ENCODE assay signal across 8 mouse cellular contexts in genomic region chr4:155759862-155760612, GRCm38 (mm10). TPM values are rescaled to one million over a fixed set of nuclear protein-coding genes. Genes with fewer than 3 reads are reported as not detected.
A peak's percentile ranks its signal among the peaks of the same experiment; 100 is the strongest.
DNase-seq lines count a peak whose midpoint lies in the region; ATAC-seq and TF ChIP-seq lines count a peak whose summit lies in the region.

No protein-coding gene starts in this region.

- TF ChIP-seq POLR2A in limb, embryonic 14.5 days (IDR thresholded peaks at IDR 0.05; ENCODE audit: borderline replicate concordance, extremely low read depth, insufficient read depth, insufficient read length), result no peak
- no peak for TF ChIP-seq POLR2A in myocyte (IDR thresholded peaks at IDR 0.05; ENCODE audit: insufficient read length, low read depth)

- no peaks in the 10 kb centered on the region for H3K9me3 ChIP-seq in heart, postnatal 0 days (replicated peaks; ENCODE audit: control insufficient read depth, low read length)
- H3K9me3 ChIP-seq in limb, embryonic 14.5 days (ENCODE audit: control insufficient read depth, low read length), result no peaks in the 10 kb centered on the region

- TF ChIP-seq CTCF in layer of hippocampus, adult 2 months (conservative IDR thresholded peaks at IDR 0.05), result peak; percentile 73
- TF ChIP-seq CTCF in heart, postnatal 0 days (IDR thresholded peaks at IDR 0.05; ENCODE audit: low read depth), result peak; percentile 37

- H3K79me2 ChIP-seq in myocyte (ENCODE audit: control insufficient read depth, insufficient read depth), result peaks cover 42% of the 10 kb centered on the region

- H3K36me3 ChIP-seq in heart, postnatal 0 days (replicated peaks; ENCODE audit: control insufficient read depth, insufficient read depth, low read length), result peaks cover 27% of the 10 kb centered on the region
- peaks cover 24% of the 10 kb centered on the region for H3K36me3 ChIP-seq in limb, embryonic 14.5 days (ENCODE audit: control insufficient read depth, insufficient read depth, low read length)
- H3K36me3 ChIP-seq in myocyte (ENCODE audit: control insufficient read depth, insufficient read depth), result peaks cover 7% of the 10 kb centered on the region

- peak overlapping the region; percentile 94 for H3K4me2 ChIP-seq in heart, postnatal 0 days (ENCODE audit: low read depth, low read length)
- H3K4me2 ChIP-seq in limb, embryonic 14.5 days (replicated peaks; ENCODE audit: low read depth, low read length, severe bottlenecking), result peak overlapping the region; percentile 90
- peak overlapping the region; percentile 90 for H3K4me2 ChIP-seq in myocyte (ENCODE audit: low read depth)

- H3K27me3 ChIP-seq in heart, postnatal 0 days (ENCODE audit: control insufficient read depth, insufficient read depth, low read length), result no peaks in the 10 kb centered on the region
- H3K27me3 ChIP-seq in limb, embryonic 14.5 days (ENCODE audit: control insufficient read depth, insufficient read depth, low read length), result no peaks in the 10 kb centered on the region
- no peaks in the 10 kb centered on the region for H3K27me3 ChIP-seq in myocyte (ENCODE audit: control insufficient read depth, insufficient read depth, insufficient read length)

- no peak for TF ChIP-seq EP300 in heart, postnatal 0 days (IDR thresholded peaks at IDR 0.05; ENCODE audit: low read depth)

- peak; percentile 2; the same call in 1 of the 2 replicates for ATAC-seq in heart, postnatal 0 days (ENCODE audit: insufficient read depth, low read depth)
- no peak for ATAC-seq in limb, embryonic 14.5 days (ENCODE audit: low FRiP score, low read depth)

- peak overlapping the region; percentile 66 for H3K9ac ChIP-seq in heart, postnatal 0 days (replicated peaks; ENCODE audit: low read depth, low read length)
- peak overlapping the region; percentile 86 for H3K9ac ChIP-seq in limb, embryonic 14.5 days (ENCODE audit: low read depth, low read length, severe bottlenecking)

- no peak for DNase-seq in layer of hippocampus, adult 2 months (ENCODE audit: low spot score in 2 of 2)
- DNase-seq in layer of hippocampus, adult 9-11 months, result no peak
- peak; percentile 75 for DNase-seq in ZHBTc4 (ENCODE audit: low read depth, low spot score)
- peak; percentile 49 for DNase-seq in heart, postnatal 0 days (ENCODE audit: low spot score)
- peak; percentile 64 for DNase-seq in limb, embryonic 14.5 days (ENCODE audit: low spot score)
- DNase-seq in right cerebral cortex, postnatal 25 days, result no peak
- no peak for DNase-seq in gastrocnemius, adult 8-10 months (ENCODE audit: low spot score in 2 of 2)

- peak overlapping the region; percentile 76 for H3ac ChIP-seq in myocyte (ENCODE audit: control insufficient read depth, insufficient read length)

- H3K4me3 ChIP-seq in layer of hippocampus, adult 2 months, result peak overlapping the region; percentile 88
- peak overlapping the region; percentile 66 for H3K4me3 ChIP-seq in heart, postnatal 0 days (ENCODE audit: low read depth, low read length)
- H3K4me3 ChIP-seq in limb, embryonic 14.5 days (replicated peaks; ENCODE audit: low read length), result peak overlapping the region; percentile 74
- H3K4me3 ChIP-seq in myocyte, result peak overlapping the region; percentile 70

- H3K4me1 ChIP-seq in heart, postnatal 0 days (ENCODE audit: control insufficient read depth, insufficient read depth), result peaks cover 36% of the 10 kb centered on the region
- H3K4me1 ChIP-seq in limb, embryonic 14.5 days (ENCODE audit: control insufficient read depth, insufficient read depth, low read length), result peaks cover 8% of the 10 kb centered on the region

- WGBS in heart, postnatal 0 days, result 1% methylated on average over 10 of the region's 10 CpGs
- 1% methylated on average over 10 of the region's 10 CpGs for WGBS in limb, embryonic 14.5 days

- peak overlapping the region; percentile 87 for H3K27ac ChIP-seq in layer of hippocampus, adult 2 months
- peak overlapping the region; percentile 80 for H3K27ac ChIP-seq in heart, postnatal 0 days (ENCODE audit: low read depth)
- no peak overlapping the region for H3K27ac ChIP-seq in limb, embryonic 14.5 days (replicated peaks; ENCODE audit: low read depth, low read length)

TF ChIP-seq in myocyte, 11 proteins besides CTCF, POLR2A, EP300 and RAD21:
- TF ChIP-seq POLR2AphosphoS2 (IDR thresholded peaks at IDR 0.05; ENCODE audit: insufficient read length, low read depth), result no peak
- no peak for TF ChIP-seq E2F4 (IDR thresholded peaks at IDR 0.05; ENCODE audit: insufficient read depth)
- TF ChIP-seq SRF (IDR thresholded peaks at IDR 0.05; ENCODE audit: control insufficient read depth, insufficient read length, low read depth), result no peak
- TF ChIP-seq MYOD1 (IDR thresholded peaks at IDR 0.05; ENCODE audit: control insufficient read depth in 1 of 3, insufficient read length in 2 of 3, low read depth in 2 of 3), result peak in 1 of 3 experiments; percentile 1

RNA-seq across cellular contexts. Expression of gene Atad3a, which starts 0.9 kb away (rescaled TPM):
- 10 to 100 TPM; 49.9 to 51.4 TPM for total RNA-seq in layer of hippocampus, adult 2 months (2021)
- total RNA-seq in heart, postnatal 0 days (2014; rRNA removed; ENCODE audit: low replicate concordance), result 123 and 128 TPM in 2 replicates
- polyA plus RNA-seq in heart, postnatal 0 days (2015; fragmentation: Nextera tagmentation; extraction: Ambion mirVana), result 85.3 and 99.3 TPM in 2 replicates
- polyA plus RNA-seq in limb, embryonic 14.5 days (2012; rRNA removed), result 117 and 135 TPM in 2 replicates
- polyA plus RNA-seq in limb, embryonic 14.5 days (2014; fragmentation: Nextera tagmentation; extraction: Ambion mirVana), result 84.8 and 85.2 TPM in 2 replicates
- 60.9 TPM for polyA plus RNA-seq in myocyte (2012; fragmentation: generic; extraction: Trizol)
- 10 to 100 TPM; 23.8 to 25.1 (median 23.9) TPM for total RNA-seq in gastrocnemius, adult 8-10 months (2022)

RNA-seq across cellular contexts. Expression of gene Vwa1, which starts 14.5 kb away (rescaled TPM):
- total RNA-seq in layer of hippocampus, adult 2 months (2021), result 1 to 10 TPM; 9.6 to 9.8 TPM
- total RNA-seq in heart, postnatal 0 days (2014; rRNA removed; ENCODE audit: low replicate concordance), result 15.5 and 20.0 TPM in 2 replicates
- polyA plus RNA-seq in heart, postnatal 0 days (2015; fragmentation: Nextera tagmentation; extraction: Ambion mirVana), result 7.1 and 7.5 TPM in 2 replicates
- 12.4 and 14.9 TPM in 2 replicates for polyA plus RNA-seq in limb, embryonic 14.5 days (2012; rRNA removed)
- polyA plus RNA-seq in limb, embryonic 14.5 days (2014; fragmentation: Nextera tagmentation; extraction: Ambion mirVana), result 11.9 and 13.9 TPM in 2 replicates
- 3.2 TPM for polyA plus RNA-seq in myocyte (2012; fragmentation: generic; extraction: Trizol)
- total RNA-seq in gastrocnemius, adult 8-10 months (2022), result 1 to 10 TPM; 4.0 to 8.9 (median 6.2) TPM

RNA-seq across cellular contexts. Expression of gene Tmem240, which starts 25.4 kb away (rescaled TPM):
- 10 to 100 TPM; 32.7 to 39.0 TPM for total RNA-seq in layer of hippocampus, adult 2 months (2021)
- total RNA-seq in heart, postnatal 0 days (2014; rRNA removed; ENCODE audit: low replicate concordance), result 0.57 and 1.7 TPM in 2 replicates
- polyA plus RNA-seq in heart, postnatal 0 days (2015; fragmentation: Nextera tagmentation; extraction: Ambion mirVana), result 0.41 and 0.48 TPM in 2 replicates
- 3.7 and 4.0 TPM in 2 replicates for polyA plus RNA-seq in limb, embryonic 14.5 days (2012; rRNA removed)
- polyA plus RNA-seq in limb, embryonic 14.5 days (2014; fragmentation: Nextera tagmentation; extraction: Ambion mirVana), result 0.88 and 1.1 TPM in 2 replicates
- polyA plus RNA-seq in myocyte (2012; fragmentation: generic; extraction: Trizol), result 1.2 TPM
- under 1 TPM; 0.19 to 0.62 (median 0.37) TPM for total RNA-seq in gastrocnemius, adult 8-10 months (2022)

RNA-seq across cellular contexts. Expression of gene Tmem88b, which starts 25.6 kb away (rescaled TPM):
- 10 to 100 TPM; 24.0 to 24.8 TPM for total RNA-seq in layer of hippocampus, adult 2 months (2021)
- 3.4 and 4.2 TPM in 2 replicates for total RNA-seq in heart, postnatal 0 days (2014; rRNA removed; ENCODE audit: low replicate concordance)
- 2.5 and 2.9 TPM in 2 replicates for polyA plus RNA-seq in heart, postnatal 0 days (2015; fragmentation: Nextera tagmentation; extraction: Ambion mirVana)
- 2.0 and 2.6 TPM in 2 replicates for polyA plus RNA-seq in limb, embryonic 14.5 days (2012; rRNA removed)
- 0.48 and 0.67 TPM in 2 replicates for polyA plus RNA-seq in limb, embryonic 14.5 days (2014; fragmentation: Nextera tagmentation; extraction: Ambion mirVana)
- polyA plus RNA-seq in myocyte (2012; fragmentation: generic; extraction: Trizol), result 0.97 TPM
- total RNA-seq in gastrocnemius, adult 8-10 months (2022), result under 1 TPM; 0.21 to 0.72 (median 0.31) TPM

RNA-seq across cellular contexts. Expression of gene Ankrd65, which starts 30.2 kb away (rescaled TPM):
- under 1 TPM in 1 of 2 experiments, not detected in 1; 0.32 TPM for total RNA-seq in layer of hippocampus, adult 2 months (2021)
- total RNA-seq in heart, postnatal 0 days (2014; rRNA removed; ENCODE audit: low replicate concordance), result not detected in 2 replicates
- 0.26 TPM in 1 of 2 replicates, not detected in the other for polyA plus RNA-seq in heart, postnatal 0 days (2015; fragmentation: Nextera tagmentation; extraction: Ambion mirVana)
- 0.23 TPM in 1 of 2 replicates, not detected in the other for polyA plus RNA-seq in limb, embryonic 14.5 days (2012; rRNA removed)
- not detected in 2 replicates for polyA plus RNA-seq in limb, embryonic 14.5 days (2014; fragmentation: Nextera tagmentation; extraction: Ambion mirVana)
- not detected for polyA plus RNA-seq in myocyte (2012; fragmentation: generic; extraction: Trizol)
- not detected for total RNA-seq in gastrocnemius, adult 8-10 months (2022)

Comparison
In these comparisons a context has a peak if more than half of its experiments do, and no peak if none do; other contexts are left out.
1. DNase-seq: peak in ZHBTc4 (single experiment), heart, postnatal 0 days (single experiment) and limb, embryonic 14.5 days (single experiment); none in layer of hippocampus, adult 2 months (0 of 2), layer of hippocampus, adult 9-11 months (single experiment), right cerebral cortex, postnatal 25 days (single experiment) and gastrocnemius, adult 8-10 months (0 of 2).
2. RNA of gene Tmem240, which starts 25.4 kb away (total RNA-seq): 32.7 to 39.0 TPM in layer of hippocampus, adult 2 months; 0.57 to 1.7 TPM in heart, postnatal 0 days and 0.19 to 0.62 TPM in gastrocnemius, adult 8-10 months; every median in the first group is over 10 times any median in the second.
3. Peak in every context shown above with its lines, with median percentiles within 50 percentile points of each other: H3K4me3 ChIP-seq and H3K4me2 ChIP-seq.